Mouse (Mus musculus) right cerebral cortex, adult 2 months (tissue): ENCODE measurements around the gene Ankrd50.

Source experiments
- DNase-seq, 2 experiments: peaks; one replicate each; pipeline ENCODE4 v3.0.0; 2021 to 2022; ENCODE audit warnings: low spot score in 2 of 2

Gene Ankrd50

DNA sequence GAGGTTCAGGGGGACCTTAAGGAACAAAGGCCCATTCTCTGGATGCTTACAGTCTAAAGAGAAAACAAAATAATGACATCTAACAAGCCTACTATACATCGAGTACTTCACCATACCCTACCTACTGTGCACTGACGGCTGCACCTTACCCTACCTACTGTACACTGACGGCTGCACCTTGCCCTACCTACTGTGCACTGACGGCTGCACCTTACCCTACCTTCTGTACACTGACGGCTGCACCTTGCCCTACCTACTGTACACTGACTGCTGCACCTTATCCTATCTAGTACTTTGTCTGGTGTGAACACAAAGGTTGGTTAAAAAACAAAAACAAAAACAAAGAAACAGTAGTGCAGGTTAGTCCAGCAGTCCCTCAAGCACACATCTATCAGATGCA, 18.5 kb downstream of the Ankrd50 start:
- no peak for DNase-seq

- DNase-seq, result no peak
These were observed 21.5 kb downstream of the Ankrd50 start for GRCm38 (mm10) chr3:38463149-38463548.

DNA sequence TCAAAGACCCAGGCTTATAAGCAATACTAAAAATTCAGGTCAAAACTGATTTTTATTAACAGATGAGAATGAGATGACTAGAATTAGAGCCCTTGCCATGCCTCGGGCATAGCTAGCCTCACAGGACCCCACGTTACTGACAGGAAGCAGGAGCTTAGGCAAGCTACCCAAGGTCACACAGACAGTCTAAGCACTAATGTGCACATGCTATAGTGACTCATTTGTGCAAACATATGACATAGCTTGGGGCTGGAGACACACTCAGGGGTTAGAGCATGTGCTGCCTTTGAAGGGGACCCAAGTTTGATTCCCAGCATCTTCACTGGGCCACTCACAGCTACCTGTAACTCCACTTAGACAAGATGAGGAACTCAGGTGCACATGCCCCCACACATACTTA, 22.9 kb downstream of the Ankrd50 start:
- DNase-seq, result no peak

DNA sequence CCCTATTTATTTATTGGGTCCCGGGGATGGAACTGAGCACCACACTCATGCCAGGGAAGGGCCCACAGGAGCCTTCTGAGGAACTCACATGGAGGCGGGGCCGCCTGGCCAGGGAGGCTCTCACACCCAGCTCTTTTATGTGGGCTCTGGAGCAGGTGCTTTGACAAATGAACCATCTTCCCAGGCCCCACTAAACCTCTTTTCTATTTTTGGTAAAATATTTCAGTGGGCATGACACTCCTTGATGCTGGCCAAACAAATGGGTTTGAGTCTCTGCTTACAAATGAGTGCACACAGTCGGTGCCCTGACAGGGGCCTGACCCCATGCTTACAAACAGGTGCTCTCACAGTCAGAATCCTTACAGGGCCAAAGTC, 24.4 kb downstream of the Ankrd50 start:
- no peak for DNase-seq

DNA sequence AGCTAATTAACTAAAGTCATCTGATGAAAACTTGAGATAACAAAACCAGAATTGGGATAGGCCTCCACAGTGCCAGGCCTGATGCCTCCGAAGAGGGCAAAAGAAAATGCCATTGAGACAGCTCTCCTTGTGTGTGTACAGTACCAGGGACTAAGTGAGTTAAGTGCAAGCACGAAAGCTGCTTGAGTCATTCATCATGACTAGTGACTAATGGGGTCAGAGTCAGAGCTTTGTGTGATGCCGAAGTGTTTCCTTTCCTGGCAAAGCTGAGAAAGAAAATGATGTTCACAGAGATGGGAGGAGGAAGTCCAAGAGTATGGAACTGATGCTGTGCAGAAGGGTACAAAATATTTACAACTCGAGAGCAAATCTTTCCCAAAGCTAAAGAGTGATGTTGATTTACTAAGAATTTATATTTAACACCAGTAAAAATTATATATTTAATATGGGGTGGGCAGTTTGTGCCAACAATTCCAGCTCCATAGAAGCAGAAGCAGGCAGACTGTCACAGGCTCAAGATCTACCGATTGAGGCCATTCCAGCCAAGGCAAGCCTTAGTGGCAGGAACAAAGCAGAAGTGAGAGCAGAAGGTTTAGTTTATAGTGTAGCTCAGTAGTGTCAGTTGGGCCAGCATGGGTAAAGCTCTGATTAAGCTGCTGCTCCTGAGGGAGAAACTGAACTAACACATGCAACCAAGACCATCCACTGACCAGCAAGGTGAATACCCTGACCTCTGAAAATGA, 25.0 kb downstream of the Ankrd50 start:
- DNase-seq, result no peak

- no peak for DNase-seq
These were observed 27.6 kb downstream of the Ankrd50 start for GRCm38 (mm10) chr3:38457041-38457440.

GRCm38 (mm10) chr3:38452199-38452598, 32.4 kb downstream of the Ankrd50 start:
- peak; percentile 52 to 55 for DNase-seq

GRCm38 (mm10) chr3:38446586-38446985, 38.1 kb downstream of the Ankrd50 start:
- DNase-seq, result peak; percentile 55 to 61

- DNase-seq, result no peak
These were observed 40.8 kb downstream of the Ankrd50 start for GRCm38 (mm10) chr3:38443875-38444274.

GRCm38 (mm10) chr3:38440564-38440991, 44.1 kb downstream of the Ankrd50 start:
- no peak for DNase-seq

GRCm38 (mm10) chr3:38436596-38436995, 48.0 kb downstream of the Ankrd50 start:
- no peak for DNase-seq

DNA sequence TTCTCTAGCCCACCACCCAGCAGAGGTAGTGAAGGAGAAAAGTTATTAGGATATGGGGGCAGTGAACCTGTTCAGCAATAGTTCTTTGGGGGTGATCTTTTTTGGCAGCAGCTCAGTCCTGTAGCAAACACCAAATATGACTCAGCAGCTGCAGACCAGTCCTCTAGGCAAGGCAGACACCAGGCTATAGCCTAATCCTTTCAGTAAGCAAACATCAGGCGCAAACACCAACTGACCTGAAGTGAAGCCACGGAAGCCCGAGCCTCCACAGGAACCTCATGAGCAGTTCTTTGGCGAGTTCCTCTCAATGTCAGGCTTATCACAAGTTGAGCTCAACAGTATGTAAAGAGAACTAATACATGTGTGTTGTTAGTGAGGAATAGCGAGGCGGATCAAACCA, 48.8 kb downstream of the Ankrd50 start:
- DNase-seq, result no peak

DNA sequence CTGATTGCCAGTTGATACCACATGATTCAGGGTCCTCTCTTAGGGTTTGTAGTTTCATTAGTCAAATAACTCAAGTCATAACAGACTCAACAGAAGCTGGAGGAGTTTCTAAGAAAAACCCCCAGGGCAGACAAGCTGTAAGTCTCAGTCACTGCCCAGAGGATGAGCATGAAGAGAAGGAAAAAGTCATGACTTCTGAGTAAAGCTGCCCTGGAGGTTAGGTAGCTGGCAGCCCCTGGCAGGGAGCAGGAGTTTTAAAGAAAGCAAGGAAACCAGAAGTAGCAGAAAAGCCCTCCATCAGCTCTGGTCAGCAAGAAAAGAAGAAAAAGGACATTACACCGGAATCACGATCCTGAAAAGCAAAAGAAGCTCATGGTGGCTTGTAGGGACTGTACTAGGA, 50.2 kb downstream of the Ankrd50 start:
- no peak for DNase-seq

GRCm38 (mm10) chr3:38433495-38434464, 50.9 kb downstream of the Ankrd50 start:
- DNase-seq, result no peak

DNA sequence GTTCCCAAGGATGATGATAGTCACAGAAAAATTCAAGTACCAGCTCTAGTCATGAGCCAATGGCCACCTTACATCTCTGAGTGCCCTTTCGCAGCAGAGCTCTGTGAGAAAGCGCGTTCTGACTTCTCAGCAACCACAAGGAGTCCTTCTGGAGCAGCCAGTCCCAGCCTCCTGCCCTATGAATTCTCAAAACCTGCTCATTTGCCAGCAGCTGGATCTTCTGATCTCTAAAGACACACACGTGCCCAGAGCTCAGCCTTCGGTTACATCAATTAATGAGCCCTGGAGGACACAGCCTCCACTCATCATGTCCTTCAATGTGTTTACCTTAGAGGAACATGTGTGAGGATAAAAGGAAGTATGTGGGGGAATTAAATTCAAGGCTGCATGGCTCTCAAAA, 53.2 kb downstream of the Ankrd50 start:
- DNase-seq, result no peak

DNA sequence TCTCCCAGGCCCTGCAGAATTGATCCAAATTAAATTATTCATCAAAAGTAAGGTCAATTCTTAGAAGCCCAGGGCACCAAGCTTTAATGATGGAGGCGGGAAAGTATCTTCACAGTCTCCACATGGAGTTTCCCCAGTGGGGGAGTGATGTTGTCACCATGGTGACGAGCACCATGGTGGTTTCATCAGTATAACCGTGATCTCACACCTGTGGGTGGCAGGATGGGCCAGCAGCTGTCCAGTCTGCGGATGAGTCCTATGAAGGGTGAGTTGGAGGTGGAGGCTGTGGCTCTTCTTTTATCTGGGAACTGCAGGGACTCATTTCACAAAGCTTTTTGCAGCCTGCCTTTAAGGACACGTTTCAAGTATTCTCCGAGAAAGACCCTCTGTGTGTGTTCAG, 53.6 kb downstream of the Ankrd50 start:
- peak; percentile 17 to 30 for DNase-seq

- no peak for DNase-seq
These were observed 57.4 kb downstream of the Ankrd50 start for GRCm38 (mm10) chr3:38427200-38427599.

DNA sequence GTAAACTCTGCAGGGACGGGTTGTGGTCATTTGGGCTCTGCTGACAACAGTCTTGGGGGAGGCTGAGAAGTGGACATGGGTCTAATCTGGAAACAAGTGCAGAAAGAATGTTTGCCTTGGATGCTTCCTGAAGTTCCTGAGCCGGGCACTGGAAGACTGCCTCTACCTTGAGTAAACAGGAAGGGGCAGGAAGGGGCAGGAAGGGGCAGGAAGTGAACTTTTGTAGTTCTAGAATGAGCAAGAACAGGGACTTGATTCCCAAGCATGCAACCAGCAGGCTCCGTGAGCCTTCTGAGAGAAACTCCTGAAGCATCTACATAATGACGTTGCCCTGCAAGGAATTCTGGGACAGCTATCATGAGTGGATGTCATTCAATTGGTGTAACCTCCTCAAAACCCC, 60.7 kb downstream of the Ankrd50 start:
- no peak for DNase-seq

GRCm38 (mm10) chr3:38419896-38420295, 64.7 kb downstream of the Ankrd50 start:
- DNase-seq, result no peak

- DNase-seq, result no peak
These were observed 69.2 kb downstream of the Ankrd50 start for GRCm38 (mm10) chr3:38415292-38415930.
